Mouse (Mus musculus): ENCODE measurements around the gene Gsk3b. TPM values are rescaled to one million over a fixed set of nuclear protein-coding genes. Genes with fewer than 3 reads are reported as not detected.
A peak's percentile ranks its signal among the peaks of the same experiment; 100 is the strongest.
"Not testable (repeated sequence)": the region's sequence is repeated elsewhere in the genome, so short reads cannot be mapped to it uniquely, and the experiment has no call there.

The Gsk3b gene
- polyA plus RNA-seq, 1 experiment from 2014 or later = 120 TPM

DNA sequence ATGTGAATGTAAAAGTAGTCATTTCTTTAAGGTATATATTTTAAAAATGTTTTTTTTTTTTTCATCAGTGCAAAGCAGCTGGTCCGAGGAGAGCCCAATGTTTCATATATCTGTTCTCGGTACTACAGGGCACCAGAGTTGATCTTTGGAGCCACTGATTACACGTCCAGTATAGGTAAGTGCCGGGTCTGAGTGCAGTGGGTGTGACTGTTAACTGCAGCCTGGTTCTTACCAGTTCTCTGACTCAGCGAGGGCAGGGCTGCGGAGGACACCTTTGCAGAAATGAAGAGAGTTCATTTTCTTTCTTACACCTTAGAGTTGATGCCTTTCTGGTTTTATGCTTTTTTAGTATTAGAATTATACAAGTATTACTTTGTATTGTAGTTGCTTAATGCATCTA lies 102.7 kb downstream of the Gsk3b start:
- H3K4me3 ChIP-seq (ENCODE audit: low read depth, low read length) = no peak overlapping the region
- 0 out of 2 replicates have a peak, but pooled peaks cover 6% of the 10 kb centered on the region for H3K36me3 ChIP-seq (ENCODE audit: control insufficient read depth, insufficient read depth, low read length)
- no peak for ATAC-seq (ENCODE audit: low FRiP score)
- no peaks in the 10 kb centered on the region for H3K27me3 ChIP-seq (ENCODE audit: control insufficient read depth, insufficient read depth, low read length)
- 92% methylated on average over 6 of the region's 6 CpGs for WGBS
- H3K4me2 ChIP-seq = no peak overlapping the region
- DNase-seq (ENCODE audit: low spot score, missing footprints) = no peak
- no peak overlapping the region for H3K9ac ChIP-seq (ENCODE audit: low read length)
- H3K27ac ChIP-seq (ENCODE audit: low read depth, low read length) = no peak overlapping the region
- no peaks in the 10 kb centered on the region for H3K9me3 ChIP-seq (ENCODE audit: control insufficient read depth, low read length)
- no peaks in the 10 kb centered on the region for H3K4me1 ChIP-seq (ENCODE audit: control insufficient read depth, insufficient read depth, low read length)

DNA sequence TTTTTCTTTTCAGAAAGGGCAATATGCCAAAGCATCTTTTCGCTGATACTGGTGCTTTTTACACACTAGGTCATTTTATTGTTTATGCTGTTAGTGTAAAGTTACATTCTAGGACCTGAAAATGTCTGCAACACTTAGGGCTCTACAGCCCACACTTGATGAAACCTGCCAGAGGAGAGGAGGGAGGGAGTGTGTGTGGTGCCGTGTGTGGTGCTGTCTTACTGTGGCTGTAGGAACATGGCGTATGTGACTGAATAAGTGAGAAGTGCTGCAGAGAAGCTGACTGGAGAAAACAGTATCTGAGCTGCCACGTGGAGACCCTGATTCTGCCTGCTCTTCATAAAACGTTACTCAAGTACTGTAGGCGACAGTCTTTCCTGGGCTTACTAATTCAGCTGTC lies 103.8 kb downstream of the Gsk3b start:
- no peaks in the 10 kb centered on the region; the same call in 1 of the 2 replicates for H3K27me3 ChIP-seq (ENCODE audit: control insufficient read depth, insufficient read depth, low read length)
- no peak for ATAC-seq (ENCODE audit: low FRiP score)
- H3K4me1 ChIP-seq (ENCODE audit: control insufficient read depth, insufficient read depth, low read length) = no peaks in the 10 kb centered on the region
- H3K36me3 ChIP-seq (ENCODE audit: control insufficient read depth, insufficient read depth, low read length) = 0 out of 2 replicates have a peak, but pooled peaks cover 6% of the 10 kb centered on the region
- 93% methylated on average over 6 of the region's 6 CpGs for WGBS
- no peaks in the 10 kb centered on the region for H3K9me3 ChIP-seq (ENCODE audit: control insufficient read depth, low read length)
- no peak overlapping the region for H3K4me3 ChIP-seq (ENCODE audit: low read depth, low read length)
- no peak overlapping the region for H3K9ac ChIP-seq (ENCODE audit: low read length)
- H3K27ac ChIP-seq (ENCODE audit: low read depth, low read length) = no peak overlapping the region
- DNase-seq (ENCODE audit: low spot score, missing footprints) = no peak
- no peak overlapping the region for H3K4me2 ChIP-seq

DNA sequence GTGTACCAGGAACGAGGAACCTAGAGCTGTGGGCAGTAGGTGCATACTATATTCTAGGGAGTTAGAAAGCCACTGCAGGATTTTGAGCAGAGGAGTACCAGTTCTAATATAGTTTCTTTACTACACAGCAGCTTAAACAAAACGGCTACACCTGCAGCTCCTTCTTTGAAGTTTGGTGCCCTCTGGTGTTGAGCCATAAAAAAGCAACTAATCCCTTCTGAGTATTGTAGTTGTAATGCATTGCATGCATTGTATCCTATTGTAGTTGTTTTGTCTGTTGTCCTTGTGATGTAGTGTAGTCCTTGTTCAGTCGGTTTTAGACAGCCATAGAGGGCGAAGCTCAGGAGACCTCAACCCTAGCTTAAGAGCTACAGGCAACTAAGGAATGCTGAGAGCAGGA lies 108.5 kb downstream of the Gsk3b start:
- Histone ChIP-seq H3K9me3 (ENCODE audit: control insufficient read depth, low read length) (no peaks in the 10 kb centered on the region), H3K9ac (ENCODE audit: low read length) (no peak overlapping the region), H3K4me2 (no peak overlapping the region), H3K4me3 (ENCODE audit: low read depth, low read length) (no peak overlapping the region), H3K27ac (ENCODE audit: low read depth, low read length) (no peak overlapping the region), H3K36me3 (ENCODE audit: control insufficient read depth, insufficient read depth, low read length) (0 out of 2 replicates have a peak, but pooled peaks cover 4% of the 10 kb centered on the region), H3K4me1 (ENCODE audit: control insufficient read depth, insufficient read depth, low read length) (no peaks in the 10 kb centered on the region), H3K27me3 (ENCODE audit: control insufficient read depth, insufficient read depth, low read length) (no peaks in the 10 kb centered on the region; the same call in 1 of the 2 replicates)
- 0 out of 2 replicates have a peak, but pooled peaks have one; percentile 35 for ATAC-seq (ENCODE audit: low FRiP score)
- 58% methylated on average over 4 of the region's 4 CpGs for WGBS
- DNase-seq (ENCODE audit: low spot score, missing footprints) = peak; percentile 91

DNA sequence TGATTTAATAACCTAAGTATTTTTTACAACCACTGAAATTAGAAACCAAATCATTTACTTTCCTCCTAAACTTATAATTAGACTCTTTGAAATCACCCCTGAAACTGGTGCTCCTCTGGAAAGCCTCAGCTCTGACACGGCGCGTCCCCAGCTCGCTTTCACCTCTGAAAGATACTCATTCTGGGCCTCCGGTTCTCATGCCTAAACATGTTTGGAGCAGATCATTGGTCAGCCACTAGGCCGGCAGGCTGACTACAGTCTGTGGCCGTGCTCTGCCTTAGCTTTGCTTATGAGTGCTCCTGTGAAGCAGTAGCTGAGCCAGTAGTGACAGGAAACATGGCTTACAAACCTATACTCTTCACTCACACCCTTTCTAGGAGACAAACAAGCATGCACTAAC lies 116.5 kb downstream of the Gsk3b start:
- H3K4me1 ChIP-seq (ENCODE audit: control insufficient read depth, insufficient read depth, low read length) = no peaks in the 10 kb centered on the region
- H3K9me3 ChIP-seq (ENCODE audit: control insufficient read depth, low read length) = no peaks in the 10 kb centered on the region
- no peak overlapping the region for H3K9ac ChIP-seq (ENCODE audit: low read length)
- DNase-seq (ENCODE audit: low spot score, missing footprints) (no peak), ATAC-seq (ENCODE audit: low FRiP score) (no peak)
- no peak overlapping the region for H3K27ac ChIP-seq (ENCODE audit: low read depth, low read length)
- H3K4me2 ChIP-seq = no peak overlapping the region
- H3K4me3 ChIP-seq (ENCODE audit: low read depth, low read length) = no peak overlapping the region
- H3K27me3 ChIP-seq (ENCODE audit: control insufficient read depth, insufficient read depth, low read length) = no peaks in the 10 kb centered on the region
- peaks cover 3% of the 10 kb centered on the region; the same call in 1 of the 2 replicates for H3K36me3 ChIP-seq (ENCODE audit: control insufficient read depth, insufficient read depth, low read length)
- 96% methylated on average over 7 of the region's 7 CpGs for WGBS

DNA sequence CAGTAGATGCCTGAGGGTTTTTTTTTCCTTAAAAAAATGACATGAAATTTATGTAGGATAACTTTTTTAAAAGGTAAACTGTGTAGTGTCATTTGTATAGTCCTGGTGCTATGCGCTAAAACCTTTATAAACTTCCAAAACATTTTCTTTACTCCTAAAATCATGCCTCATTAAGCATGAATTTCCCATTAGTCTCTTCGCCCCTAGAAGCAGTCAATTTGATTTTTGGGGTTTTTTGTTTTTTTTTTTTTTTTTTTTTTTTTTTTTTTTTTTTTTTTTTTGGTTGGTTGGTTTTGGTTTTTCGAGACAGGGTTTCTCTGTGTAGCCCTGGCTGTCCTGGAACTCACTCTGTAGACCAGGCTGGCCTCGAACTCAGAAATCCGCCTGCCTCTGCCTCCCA lies 133.7 kb downstream of the Gsk3b start:
- H3K4me1 ChIP-seq (ENCODE audit: control insufficient read depth, insufficient read depth, low read length); H3K9ac ChIP-seq (ENCODE audit: low read length); H3K4me3 ChIP-seq (ENCODE audit: low read depth, low read length); DNase-seq (ENCODE audit: low spot score, missing footprints); H3K27me3 ChIP-seq (ENCODE audit: control insufficient read depth, insufficient read depth, low read length); ATAC-seq (ENCODE audit: low FRiP score); H3K9me3 ChIP-seq (ENCODE audit: control insufficient read depth, low read length); H3K27ac ChIP-seq (ENCODE audit: low read depth, low read length); H3K4me2 ChIP-seq: not testable (repeated sequence)
- H3K36me3 ChIP-seq (ENCODE audit: control insufficient read depth, insufficient read depth, low read length) = peaks cover 24% of the 10 kb centered on the region
- WGBS = 97% methylated on average over 5 of the region's 5 CpGs

DNA sequence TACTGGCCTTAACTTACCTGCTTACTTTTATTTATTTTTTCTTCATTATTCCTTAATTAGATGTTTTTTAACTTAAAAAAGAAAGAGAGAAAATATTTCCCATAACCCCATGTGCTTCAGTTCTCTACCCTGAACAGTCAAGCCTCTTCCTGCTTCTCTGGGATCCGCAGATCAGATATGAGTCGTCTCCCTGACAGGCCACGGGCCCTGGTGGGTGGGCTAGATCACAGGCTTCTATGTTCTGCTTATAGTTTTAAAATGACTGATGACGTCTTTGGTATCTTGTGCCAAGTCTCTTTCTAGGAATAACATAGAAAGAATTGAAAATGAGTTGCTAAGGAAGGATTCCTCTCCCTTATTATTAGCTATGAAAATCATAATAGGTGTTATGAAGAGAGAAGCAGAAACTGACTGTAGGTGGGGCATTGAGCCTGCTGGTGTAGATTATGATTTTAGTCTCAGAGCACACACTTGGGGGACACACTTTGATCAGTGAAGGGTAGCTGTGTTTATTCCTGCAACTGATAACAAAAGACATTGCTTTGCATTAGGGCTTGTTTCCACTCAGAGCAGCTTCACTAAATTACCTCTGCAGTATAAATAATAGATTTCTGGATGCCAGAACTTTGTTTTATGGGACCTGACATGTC lies 148.3 kb downstream of the Gsk3b start:
- H3K4me2 ChIP-seq = no peak overlapping the region
- H3K9me3 ChIP-seq (ENCODE audit: control insufficient read depth, low read length) = no peaks in the 10 kb centered on the region
- H3K36me3 ChIP-seq (ENCODE audit: control insufficient read depth, insufficient read depth, low read length) = peaks cover 2% of the 10 kb centered on the region; the same call in 1 of the 2 replicates
- WGBS = 86% methylated on average over 4 of the region's 4 CpGs
- H3K27ac ChIP-seq (ENCODE audit: low read depth, low read length) = no peak overlapping the region
- no peak for ATAC-seq (ENCODE audit: low FRiP score)
- no peak overlapping the region for H3K4me3 ChIP-seq (ENCODE audit: low read depth, low read length)
- no peaks in the 10 kb centered on the region for H3K27me3 ChIP-seq (ENCODE audit: control insufficient read depth, insufficient read depth, low read length)
- no peak for DNase-seq (ENCODE audit: low spot score, missing footprints)
- no peaks in the 10 kb centered on the region for H3K4me1 ChIP-seq (ENCODE audit: control insufficient read depth, insufficient read depth, low read length)
- no peak overlapping the region for H3K9ac ChIP-seq (ENCODE audit: low read length)

DNA sequence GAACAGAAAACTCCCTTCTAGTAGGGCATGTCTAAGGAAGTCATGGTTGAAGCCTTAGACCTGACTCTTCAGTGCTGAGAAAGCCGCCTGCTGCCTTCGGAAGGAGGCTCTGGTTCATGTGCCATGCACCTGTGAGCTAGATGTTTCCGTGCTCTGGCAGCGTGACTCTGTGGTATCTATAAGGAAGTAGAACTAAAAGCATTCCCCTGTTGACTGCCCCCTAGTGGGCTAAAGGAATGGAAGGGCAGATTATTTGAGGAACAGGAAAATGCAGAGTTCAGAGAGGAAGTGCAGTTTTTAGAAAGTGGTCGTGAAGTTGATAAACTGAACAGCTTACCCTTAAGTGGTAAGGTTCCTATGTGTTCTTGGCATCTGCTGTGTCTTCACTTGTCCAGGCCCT lies 150.9 kb downstream of the Gsk3b start:
- no peak overlapping the region for H3K27ac ChIP-seq (ENCODE audit: low read depth, low read length)
- peaks cover 4% of the 10 kb centered on the region; the same call in 1 of the 2 replicates for H3K36me3 ChIP-seq (ENCODE audit: control insufficient read depth, insufficient read depth, low read length)
- H3K4me3 ChIP-seq (ENCODE audit: low read depth, low read length) = no peak overlapping the region
- no peaks in the 10 kb centered on the region for H3K4me1 ChIP-seq (ENCODE audit: control insufficient read depth, insufficient read depth, low read length)
- no peak overlapping the region for H3K4me2 ChIP-seq
- no peaks in the 10 kb centered on the region for H3K9me3 ChIP-seq (ENCODE audit: control insufficient read depth, low read length)
- DNase-seq (ENCODE audit: low spot score, missing footprints) (peak; percentile 82), ATAC-seq (ENCODE audit: low FRiP score) (no peak)
- 87% methylated on average over 5 of the region's 5 CpGs for WGBS
- H3K27me3 ChIP-seq (ENCODE audit: control insufficient read depth, insufficient read depth, low read length) = no peaks in the 10 kb centered on the region
- no peak overlapping the region for H3K9ac ChIP-seq (ENCODE audit: low read length)

DNA sequence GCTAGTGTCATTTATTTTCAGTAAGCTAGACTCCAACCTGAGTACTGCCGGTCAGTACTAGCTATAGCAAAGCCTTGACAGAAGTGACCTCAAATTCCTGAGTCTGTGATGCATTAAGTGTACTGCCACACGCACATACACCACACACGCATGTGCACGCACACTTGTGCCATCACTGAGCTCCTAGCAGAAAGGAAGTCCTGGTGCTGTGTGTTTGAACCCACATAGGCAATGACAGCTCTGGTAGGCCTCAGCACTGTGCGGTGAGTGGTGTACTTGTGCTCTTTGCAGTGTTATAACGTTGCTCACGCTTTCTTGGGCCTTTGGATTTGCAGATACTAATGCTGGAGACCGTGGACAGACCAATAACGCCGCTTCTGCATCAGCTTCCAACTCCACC lies 151.4 kb downstream of the Gsk3b start:
- WGBS = 97% methylated on average over 10 of the region's 10 CpGs
- Histone ChIP-seq H3K36me3 (ENCODE audit: control insufficient read depth, insufficient read depth, low read length) (peaks cover 4% of the 10 kb centered on the region; the same call in 1 of the 2 replicates), H3K4me2 (no peak overlapping the region), H3K27ac (ENCODE audit: low read depth, low read length) (no peak overlapping the region), H3K4me3 (ENCODE audit: low read depth, low read length) (no peak overlapping the region), H3K9me3 (ENCODE audit: control insufficient read depth, low read length) (no peaks in the 10 kb centered on the region), H3K4me1 (ENCODE audit: control insufficient read depth, insufficient read depth, low read length) (no peaks in the 10 kb centered on the region), H3K27me3 (ENCODE audit: control insufficient read depth, insufficient read depth, low read length) (no peaks in the 10 kb centered on the region), H3K9ac (ENCODE audit: low read length) (no peak overlapping the region)
- DNase-seq (ENCODE audit: low spot score, missing footprints) = peak; percentile 53
- peak; percentile 14; the same call in 1 of the 2 replicates for ATAC-seq (ENCODE audit: low FRiP score)

DNA sequence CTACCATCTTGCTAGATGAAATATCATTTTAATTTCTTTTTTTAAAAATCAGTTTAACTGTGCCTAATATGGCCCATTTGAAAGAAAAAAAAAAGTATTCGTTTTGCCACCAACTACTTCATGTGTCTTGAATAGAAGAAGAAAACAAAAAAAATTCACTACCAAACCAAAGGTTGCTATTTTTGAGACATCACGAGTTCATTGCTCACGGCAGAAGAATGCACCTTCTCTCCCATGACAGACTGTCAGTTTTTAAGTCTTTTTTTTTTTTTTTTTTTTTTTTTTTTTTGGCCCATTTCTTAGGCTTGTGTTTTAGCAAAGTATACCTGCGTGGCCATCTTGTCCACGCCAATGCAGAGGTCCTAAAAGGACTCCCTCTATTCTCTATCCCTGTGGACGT lies 155.3 kb downstream of the Gsk3b start:
- no peak for DNase-seq (ENCODE audit: low spot score, missing footprints)
- Histone ChIP-seq H3K4me3 (ENCODE audit: low read depth, low read length) (no peak overlapping the region), H3K9ac (ENCODE audit: low read length) (no peak overlapping the region), H3K4me2 (no peak overlapping the region), H3K9me3 (ENCODE audit: control insufficient read depth, low read length) (no peaks in the 10 kb centered on the region), H3K4me1 (ENCODE audit: control insufficient read depth, insufficient read depth, low read length) (no peaks in the 10 kb centered on the region), H3K27me3 (ENCODE audit: control insufficient read depth, insufficient read depth, low read length) (no peaks in the 10 kb centered on the region), H3K36me3 (ENCODE audit: control insufficient read depth, insufficient read depth, low read length) (peaks cover 4% of the 10 kb centered on the region; the same call in 1 of the 2 replicates), H3K27ac (ENCODE audit: low read depth, low read length) (no peak overlapping the region)
- ATAC-seq (ENCODE audit: low FRiP score) = no peak
- WGBS = 90% methylated on average over 6 of the region's 6 CpGs

All from midbrain, embryonic 11.5 days (tissue).